Mouse (Mus musculus): ENCODE measurements around the gene Pramef8. TPM values are rescaled to one million over a fixed set of nuclear protein-coding genes. Genes with fewer than 3 reads are reported as not detected.

The Pramef8 gene
- total RNA-seq, 1 experiment from 2014 or later: 14.8 TPM

Other genes with a start within 250 kb of the Pramef8 start
- gene Prdm2, start 199.4 kb upstream of the Pramef8 start, total RNA-seq (2017): 18.0 and 19.9 TPM in 2 replicates
- gene Pdpn, start 112.9 kb upstream of the Pramef8 start, total RNA-seq (2017): not detected in 2 replicates
- not detected in 2 replicates for gene Lrrc38, start 62.7 kb upstream of the Pramef8 start, total RNA-seq (2017)
- gene Pramel1, start 18.0 kb upstream of the Pramef8 start, total RNA-seq (2017): not detected in 2 replicates
- gene Oog4, start 37.9 kb downstream of the Pramef8 start, total RNA-seq (2017): not detected in 2 replicates
- gene Gm13043, start 98.9 kb downstream of the Pramef8 start, total RNA-seq (2017): not detected in 2 replicates
- gene Gm13040, start 123.5 kb downstream of the Pramef8 start, total RNA-seq (2017): not detected in 2 replicates
- gene BC080695, start 139.3 kb downstream of the Pramef8 start, total RNA-seq (2017): not detected in 2 replicates
- gene Gm13057, start 139.3 kb downstream of the Pramef8 start, total RNA-seq (2017): not detected in 2 replicates
- not detected in 2 replicates for gene Gm13083, start 202.6 kb downstream of the Pramef8 start, total RNA-seq (2017)
- not detected in 2 replicates for gene Gm13088, start 244.8 kb downstream of the Pramef8 start, total RNA-seq (2017)

Data from hematopoietic stem cell, adult 5-6 weeks (primary cell).